Mouse (Mus musculus) heart, embryonic 13.5 days (tissue): ENCODE results near the gene Ahsa1. TPM values are rescaled to one million over a fixed set of nuclear protein-coding genes. Genes with fewer than 3 reads are reported as not detected.
"Not testable (repeated sequence)": the region's sequence is repeated elsewhere in the genome, so short reads cannot be mapped to it uniquely, and the experiment has no call there.

ENCODE experiments used
- ATAC-seq: fragments of 200-750 bp; cut with Nextera tagmentation; 2 replicates; pipeline ENCODE4 v1.8.0; 2017; ENCODE audit warnings: moderate TSS enrichment; ENCODE audit not compliant: insufficient number of reproducible peaks, low FRiP score, low TSS enrichment; ENCODE audit errors: extremely low read depth
- H3K27ac ChIP-seq: fragments of 300-500 bp; sonication (generic); replicated peaks from 2 replicates; pipeline ENCODE4 v1.5.1; 2015; ENCODE audit warnings: moderate library complexity, mild to moderate bottlenecking, inconsistent platforms
- H3K27me3 ChIP-seq: fragments of 300-500 bp; sonication (generic); replicated peaks from 2 replicates; pipeline ENCODE4 v1.6.1; 2015; ENCODE audit warnings: mild to moderate bottlenecking, inconsistent platforms
- H3K36me3 ChIP-seq: fragments of 300-500 bp; sonication (generic); 2 replicates; pipeline ENCODE4 v1.6.1; 2015; ENCODE audit warnings: mild to moderate bottlenecking, inconsistent platforms
- H3K4me1 ChIP-seq: fragments of 300-500 bp; sonication (generic); 2 replicates; pipeline ENCODE4 v1.6.1; 2015; ENCODE audit warnings: inconsistent platforms
- H3K4me2 ChIP-seq: fragments of 300-500 bp; sonication (generic); 2 replicates; pipeline ENCODE4 v1.6.1; 2015; ENCODE audit warnings: inconsistent platforms, mild to moderate bottlenecking, moderate library complexity
- H3K4me3 ChIP-seq: fragments of 300-500 bp; sonication (generic); 2 replicates; pipeline ENCODE4 v1.5.1; 2015; ENCODE audit warnings: moderate library complexity, mild to moderate bottlenecking, inconsistent platforms
- H3K9ac ChIP-seq: fragments of 300-500 bp; sonication (generic); 2 replicates; pipeline ENCODE4 v1.6.1; 2015; ENCODE audit warnings: inconsistent platforms, mild to moderate bottlenecking, moderate library complexity
- H3K9me3 ChIP-seq: fragments of 300-500 bp; sonication (generic); 2 replicates; pipeline ENCODE4 v1.6.1; 2016; ENCODE audit warnings: inconsistent platforms
- WGBS: fragments of 180-500 bp; shearing (Covaris S2); methylation state at CpG from one replicate; pipeline ENCODE4 v1.1.7; 2015; ENCODE audit warnings: mixed read lengths; 5-methylcytosine and 5-hydroxymethylcytosine counted together
- polyA plus RNA-seq: library from polyadenylated mRNA; unstranded; fragments of >200 nt; fragmentation: Nextera tagmentation; extraction: Ambion mirVana; gene quantifications from 2 replicates; pipeline ENCODE4 v1.2.1, GENCODE M21; 2015

Gene Ahsa1
- polyA plus RNA-seq, 1 experiment from 2014 or later, result 174 TPM

- Histone ChIP-seq H3K4me2 (no peak overlapping the region), H3K27ac (no peak overlapping the region), H3K36me3 (peaks cover 98% of the 10 kb centered on the region), H3K27me3 (no peaks in the 10 kb centered on the region), H3K4me1 (no peaks in the 10 kb centered on the region), H3K9me3 (no peaks in the 10 kb centered on the region), H3K9ac (no peak overlapping the region), H3K4me3 (no peak overlapping the region)
- no peak for ATAC-seq
- 83% methylated on average over 5 of the region's 5 CpGs for WGBS
Observed at GRCm38 (mm10) chr12:87256629-87257028, 9.7 kb upstream of the Ahsa1 start.

- Histone ChIP-seq H3K9ac (no peak overlapping the region), H3K4me2 (no peak overlapping the region), H3K36me3 (peaks cover 83% of the 10 kb centered on the region), H3K9me3 (no peaks in the 10 kb centered on the region), H3K4me3 (no peak overlapping the region), H3K27me3 (no peaks in the 10 kb centered on the region), H3K27ac (no peak overlapping the region), H3K4me1 (peaks cover 13% of the 10 kb centered on the region)
- 96% methylated on average over 8 of the region's 8 CpGs for WGBS
- ATAC-seq, result no peak
Observed at GRCm38 (mm10) chr12:87260562-87260961, 5.7 kb upstream of the Ahsa1 start.

- no peaks in the 10 kb centered on the region for H3K9me3 ChIP-seq
- peak overlapping the region; percentile 96 for H3K27ac ChIP-seq
- no peak for ATAC-seq
- no peaks in the 10 kb centered on the region for H3K27me3 ChIP-seq
- H3K4me3 ChIP-seq, result peak overlapping the region; percentile 72
- 13% methylated on average over 11 of the region's 11 CpGs for WGBS
- H3K4me2 ChIP-seq, result peak overlapping the region; percentile 83
- H3K9ac ChIP-seq, result peak overlapping the region; percentile 87
- peaks cover 58% of the 10 kb centered on the region for H3K36me3 ChIP-seq
- H3K4me1 ChIP-seq, result peaks cover 27% of the 10 kb centered on the region
Observed at GRCm38 (mm10) chr12:87265444-87265843, 835 bp upstream of the Ahsa1 start.

- H3K4me2 ChIP-seq, result peak overlapping the region; percentile 86
- H3K9ac ChIP-seq, result peak overlapping the region; percentile 96
- no peaks in the 10 kb centered on the region for H3K9me3 ChIP-seq
- no peak for ATAC-seq
- peaks cover 58% of the 10 kb centered on the region for H3K36me3 ChIP-seq
- WGBS, result under 1% methylated on average over 31 of the region's 31 CpGs
- H3K4me1 ChIP-seq, result peaks cover 27% of the 10 kb centered on the region
- peak overlapping the region; percentile 72 for H3K4me3 ChIP-seq
- H3K27me3 ChIP-seq, result no peaks in the 10 kb centered on the region
- peak overlapping the region; percentile 96 for H3K27ac ChIP-seq
Observed at GRCm38 (mm10) chr12:87266827-87267603, 736 bp downstream of the Ahsa1 start.

GRCm38 (mm10) chr12:87267682-87268081, 1.4 kb downstream of the Ahsa1 start:
- Histone ChIP-seq H3K9ac (peak overlapping the region; percentile 96), H3K4me2 (peak overlapping the region; percentile 86), H3K27me3 (no peaks in the 10 kb centered on the region), H3K9me3 (no peaks in the 10 kb centered on the region), H3K4me3 (peak overlapping the region; percentile 72), H3K4me1 (peaks cover 27% of the 10 kb centered on the region), H3K36me3 (peaks cover 58% of the 10 kb centered on the region), H3K27ac (no peak overlapping the region; the same call in 1 of the 2 replicates)
- WGBS, result 16% methylated on average over 4 of the region's 4 CpGs
- no peak for ATAC-seq

- no peak overlapping the region for H3K4me2 ChIP-seq
- H3K27ac ChIP-seq, result no peak overlapping the region
- WGBS, result 83% methylated on average over 9 of the region's 9 CpGs
- H3K9ac ChIP-seq, result no peak overlapping the region
- H3K27me3 ChIP-seq, result no peaks in the 10 kb centered on the region
- peaks cover 69% of the 10 kb centered on the region for H3K36me3 ChIP-seq
- no peaks in the 10 kb centered on the region for H3K9me3 ChIP-seq
- no peak for ATAC-seq
- no peak overlapping the region for H3K4me3 ChIP-seq
- peaks cover 30% of the 10 kb centered on the region for H3K4me1 ChIP-seq
Observed at GRCm38 (mm10) chr12:87274853-87275831, 8.9 kb downstream of the Ahsa1 start.

GRCm38 (mm10) chr12:87277251-87277650, 11.0 kb downstream of the Ahsa1 start:
- not testable (repeated sequence) for H3K9ac ChIP-seq, H3K4me3 ChIP-seq, H3K27me3 ChIP-seq, ATAC-seq, H3K4me2 ChIP-seq, H3K9me3 ChIP-seq
- Histone ChIP-seq H3K27ac (peak overlapping the region; percentile 82), H3K36me3 (peaks cover 48% of the 10 kb centered on the region), H3K4me1 (peaks cover 30% of the 10 kb centered on the region)
- WGBS, result 73% methylated on average over 4 of the region's 4 CpGs

GRCm38 (mm10) chr12:87278118-87278730, 11.9 kb downstream of the Ahsa1 start:
- ATAC-seq, result peak; percentile 67
- peak overlapping the region; percentile 45; the same call in 1 of the 2 replicates for H3K9ac ChIP-seq
- H3K27ac ChIP-seq, result peak overlapping the region; percentile 82
- peak overlapping the region; percentile 63 for H3K4me2 ChIP-seq
- H3K36me3 ChIP-seq, result peaks cover 38% of the 10 kb centered on the region
- no peaks in the 10 kb centered on the region for H3K9me3 ChIP-seq
- H3K4me1 ChIP-seq, result peaks cover 30% of the 10 kb centered on the region
- WGBS, result 7% methylated on average over 6 of the region's 6 CpGs
- peak overlapping the region; percentile 34 for H3K4me3 ChIP-seq
- no peaks in the 10 kb centered on the region for H3K27me3 ChIP-seq

GRCm38 (mm10) chr12:87279350-87279749, 13.1 kb downstream of the Ahsa1 start:
- Histone ChIP-seq H3K27ac (peak overlapping the region; percentile 82), H3K27me3 (no peaks in the 10 kb centered on the region), H3K9me3 (no peaks in the 10 kb centered on the region), H3K4me3 (no peak overlapping the region), H3K36me3 (peaks cover 27% of the 10 kb centered on the region), H3K9ac (no peak overlapping the region), H3K4me1 (peaks cover 30% of the 10 kb centered on the region), H3K4me2 (no peak overlapping the region)
- WGBS, result 33% methylated on average over 3 of the region's 3 CpGs
- 0 out of 2 replicates have a peak, but pooled peaks have one; percentile 1 for ATAC-seq

- no peak overlapping the region for H3K27ac ChIP-seq
- no peak overlapping the region for H3K4me2 ChIP-seq
- H3K9ac ChIP-seq, result no peak overlapping the region
- H3K27me3 ChIP-seq, result no peaks in the 10 kb centered on the region
- peaks cover 30% of the 10 kb centered on the region for H3K4me1 ChIP-seq
- no peak overlapping the region for H3K4me3 ChIP-seq
- no peaks in the 10 kb centered on the region for H3K9me3 ChIP-seq
- 50% methylated on average over 14 of the region's 14 CpGs for WGBS
- H3K36me3 ChIP-seq, result peaks cover 21% of the 10 kb centered on the region
- no peak for ATAC-seq
Observed at GRCm38 (mm10) chr12:87279879-87280278, 13.6 kb downstream of the Ahsa1 start.

GRCm38 (mm10) chr12:87281766-87282165, 15.5 kb downstream of the Ahsa1 start:
- ATAC-seq, result no peak
- Histone ChIP-seq H3K27ac (no peak overlapping the region), H3K9ac (no peak overlapping the region), H3K4me1 (peaks cover 27% of the 10 kb centered on the region), H3K4me3 (no peak overlapping the region), H3K36me3 (peaks cover 3% of the 10 kb centered on the region; the same call in 1 of the 2 replicates), H3K4me2 (no peak overlapping the region), H3K27me3 (no peaks in the 10 kb centered on the region), H3K9me3 (no peaks in the 10 kb centered on the region)
- WGBS, result 37% methylated on average over 1 of the region's 1 CpGs
